Mouse (Mus musculus) brain, embryonic 14.5 days (tissue): Measurements from ENCODE around the gene Sarm1.

Source experiments
- CTCF ChIP-seq: fragments of 200-500 bp; IDR thresholded peaks from 2 replicates; pipeline ENCODE4 v1.5.1; 2012; ENCODE audit warnings: inconsistent platforms, mild to moderate bottlenecking, moderate library complexity, borderline replicate concordance; ENCODE audit not compliant: insufficient read depth, insufficient read length; ENCODE audit errors: extremely low read depth
- POLR2A ChIP-seq: fragments of 200-500 bp; IDR thresholded peaks from 2 replicates; pipeline ENCODE4 v1.6.1; 2012; ENCODE audit warnings: mild to moderate bottlenecking, inconsistent platforms, borderline replicate concordance; ENCODE audit not compliant: poor library complexity, insufficient read depth, insufficient read length, severe bottlenecking; ENCODE audit errors: extremely low read depth

DNA sequence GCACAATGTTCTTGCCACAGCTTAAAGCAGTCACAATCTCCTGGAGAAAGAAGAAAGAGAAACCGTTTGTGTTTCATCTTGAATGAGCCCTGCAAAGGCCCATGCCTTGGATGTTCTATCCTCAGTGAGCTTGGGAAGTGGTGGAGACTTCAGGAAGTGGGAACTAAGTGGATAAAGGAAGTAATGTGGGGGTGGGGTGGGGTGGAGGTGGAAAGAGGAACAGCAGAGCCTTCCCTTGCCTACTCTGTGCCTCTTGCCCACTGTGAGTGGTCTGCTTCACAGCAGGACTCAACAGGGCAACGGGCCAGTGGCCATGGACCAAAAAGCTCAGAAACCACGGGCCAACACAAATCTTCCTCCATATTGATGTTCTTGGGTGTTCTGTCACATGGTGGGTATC lies 22.3 kb downstream of the Sarm1 start:
- no peak for TF ChIP-seq CTCF
- TF ChIP-seq POLR2A = no peak
